Mouse (Mus musculus): Measurements from ENCODE around the gene Sdf2.

DNA sequence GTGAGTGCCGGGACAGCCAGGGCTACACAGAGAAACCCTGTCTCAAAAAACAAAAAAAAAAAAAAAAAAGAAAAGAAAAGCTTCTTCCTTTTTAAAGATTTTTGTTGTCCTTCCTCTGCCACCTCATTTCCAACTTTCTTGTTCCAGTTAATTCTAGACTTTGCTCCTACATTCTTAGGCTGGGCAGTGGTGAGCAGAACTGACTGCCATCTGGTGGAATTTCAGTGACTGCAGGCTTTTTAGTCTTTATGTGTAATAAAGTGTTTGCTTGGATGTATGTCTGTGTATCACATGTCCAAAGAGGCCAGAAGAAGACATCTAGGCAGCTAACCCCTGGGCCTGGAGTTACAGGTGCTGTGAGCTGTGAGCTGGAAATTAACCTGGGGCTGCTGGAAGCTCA, 11.1 kb downstream of the Sdf2 start:
- TF ChIP-seq CTCF (IDR thresholded peaks at IDR 0.05; ENCODE audit: extremely low read depth, insufficient read depth, insufficient read length, insufficient replicate concordance) (no peak), POLR2A (IDR thresholded peaks at IDR 0.05; ENCODE audit: low read depth, low read length) (no peak)
